Mouse (Mus musculus) embryonic facial prominence, embryonic 13.5 days (tissue): ENCODE measurements around the gene Aasdh. TPM values are rescaled to one million over a fixed set of nuclear protein-coding genes. Genes with fewer than 3 reads are reported as not detected.

Source experiments
- ATAC-seq: fragments of 200-750 bp; cut with Nextera tagmentation; 2 replicates; pipeline ENCODE4 v1.8.0; 2017; ENCODE audit warnings: low read depth; ENCODE audit not compliant: insufficient number of reproducible peaks, insufficient read depth, low FRiP score, low TSS enrichment
- H3K27ac ChIP-seq: fragments of 300-500 bp; sonication (generic); 2 replicates; pipeline ENCODE4 v1.5.1; 2015; ENCODE audit warnings: moderate library complexity, mild to moderate bottlenecking, inconsistent platforms
- H3K27me3 ChIP-seq: fragments of 300-500 bp; sonication (generic); 2 replicates; pipeline ENCODE4 v1.6.1; 2015; ENCODE audit warnings: mild to moderate bottlenecking, inconsistent platforms
- H3K36me3 ChIP-seq: fragments of 300-500 bp; sonication (generic); 2 replicates; pipeline ENCODE4 v1.6.1; 2015; ENCODE audit warnings: mild to moderate bottlenecking, inconsistent platforms
- H3K4me1 ChIP-seq: fragments of 300-500 bp; sonication (generic); 2 replicates; pipeline ENCODE4 v1.6.1; 2015; ENCODE audit warnings: inconsistent platforms
- H3K4me2 ChIP-seq: fragments of 300-500 bp; sonication (generic); 2 replicates; pipeline ENCODE4 v1.6.1; 2015; ENCODE audit warnings: moderate library complexity, mild to moderate bottlenecking, inconsistent platforms
- H3K4me3 ChIP-seq: fragments of 300-500 bp; sonication (generic); 2 replicates; pipeline ENCODE4 v1.5.1; 2015; ENCODE audit warnings: mild to moderate bottlenecking, inconsistent platforms
- H3K9ac ChIP-seq: fragments of 300-500 bp; sonication (generic); 2 replicates; pipeline ENCODE4 v1.6.1; 2015; ENCODE audit warnings: mild to moderate bottlenecking, inconsistent platforms
- H3K9me3 ChIP-seq: fragments of 300-500 bp; sonication (generic); 2 replicates; pipeline ENCODE4 v1.6.1; 2016; ENCODE audit warnings: inconsistent platforms
- WGBS: fragments of 180-500 bp; shearing (Covaris S2); methylation state at CpG from one replicate; pipeline ENCODE4 v1.1.7; 2015; ENCODE audit warnings: mixed read lengths; 5-methylcytosine and 5-hydroxymethylcytosine counted together
- polyA plus RNA-seq: library from polyadenylated mRNA; unstranded; fragments of >200 nt; fragmentation: Nextera tagmentation; extraction: Ambion mirVana; gene quantifications from 2 replicates; pipeline ENCODE4 v1.2.1, GENCODE M21; 2015

The Aasdh gene
- polyA plus RNA-seq, 1 experiment from 2014 or later = 21.4 TPM

DNA sequence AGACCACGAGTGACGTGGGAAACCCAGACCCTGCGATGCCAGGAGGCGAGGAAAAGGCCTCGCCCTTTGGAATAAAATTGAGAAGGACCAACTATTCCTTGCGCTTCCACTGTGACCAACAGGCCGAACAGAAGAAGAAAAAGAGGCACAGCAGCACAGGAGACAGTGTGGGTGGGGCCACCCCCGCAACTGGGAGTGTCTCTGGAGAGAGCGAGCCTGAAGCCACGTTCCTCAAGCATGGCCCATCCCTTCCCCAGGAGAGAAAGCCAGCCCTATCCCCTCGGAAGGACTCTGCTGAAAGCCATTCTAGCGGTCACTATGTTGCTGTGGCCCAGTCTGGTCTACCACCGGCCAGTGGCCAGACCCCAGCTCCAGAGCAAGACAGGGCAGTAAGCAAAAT is 46.9 kb downstream of the Aasdh start:
- ATAC-seq = 0 out of 2 replicates have a peak, but pooled peaks have one; percentile 28

GRCm38 (mm10) chr5:76857103-76858015 is 48.0 kb downstream of the Aasdh start:
- ATAC-seq = no peak
- H3K4me1 ChIP-seq = peaks cover 17% of the 10 kb centered on the region
- H3K36me3 ChIP-seq = peaks cover 14% of the 10 kb centered on the region
- H3K4me3 ChIP-seq = peak overlapping the region; percentile 44
- peak overlapping the region; percentile 63 for H3K9ac ChIP-seq
- no peak overlapping the region for H3K27ac ChIP-seq
- H3K27me3 ChIP-seq = peaks cover 42% of the 10 kb centered on the region
- no peaks in the 10 kb centered on the region for H3K9me3 ChIP-seq
- 16% methylated on average over 62 of the region's 62 CpGs for WGBS
- peak overlapping the region; percentile 79 for H3K4me2 ChIP-seq

More for the DNA sequence above, 46.9 kb downstream of the Aasdh start:
- H3K27me3 ChIP-seq = peaks cover 42% of the 10 kb centered on the region
- no peaks in the 10 kb centered on the region for H3K9me3 ChIP-seq
- H3K4me3 ChIP-seq = 0 out of 2 replicates have a peak overlapping the region, but pooled peaks have one; percentile 44
- H3K4me1 ChIP-seq = peaks cover 17% of the 10 kb centered on the region
- 0 out of 2 replicates have a peak overlapping the region, but pooled peaks have one; percentile 63 for H3K9ac ChIP-seq
- WGBS = 73% methylated on average over 13 of the region's 13 CpGs
- H3K4me2 ChIP-seq = no peak overlapping the region; the same call in 1 of the 2 replicates
- H3K27ac ChIP-seq = no peak overlapping the region
- peaks cover 11% of the 10 kb centered on the region for H3K36me3 ChIP-seq

GRCm38 (mm10) chr5:76855829-76856600 is 49.3 kb downstream of the Aasdh start:
- Histone ChIP-seq H3K4me2 (peak overlapping the region; percentile 79), H3K4me3 (peak overlapping the region; percentile 44), H3K36me3 (peaks cover 16% of the 10 kb centered on the region), H3K27ac (no peak overlapping the region), H3K4me1 (peaks cover 17% of the 10 kb centered on the region), H3K9me3 (no peaks in the 10 kb centered on the region), H3K27me3 (peaks cover 42% of the 10 kb centered on the region), H3K9ac (peak overlapping the region; percentile 63; the same call in 1 of the 2 replicates)
- 31% methylated on average over 25 of the region's 25 CpGs for WGBS
- no peak for ATAC-seq

GRCm38 (mm10) chr5:76853549-76853948 is 51.8 kb downstream of the Aasdh start:
- no peak overlapping the region for H3K27ac ChIP-seq
- H3K9me3 ChIP-seq = no peaks in the 10 kb centered on the region
- H3K4me2 ChIP-seq = no peak overlapping the region
- H3K4me1 ChIP-seq = peaks cover 11% of the 10 kb centered on the region
- H3K36me3 ChIP-seq = peaks cover 13% of the 10 kb centered on the region
- no peak overlapping the region for H3K4me3 ChIP-seq
- peaks cover 38% of the 10 kb centered on the region for H3K27me3 ChIP-seq
- WGBS = 13% methylated on average over 10 of the region's 10 CpGs
- peak; percentile 59; the same call in 1 of the 2 replicates for ATAC-seq
- H3K9ac ChIP-seq = no peak overlapping the region

DNA sequence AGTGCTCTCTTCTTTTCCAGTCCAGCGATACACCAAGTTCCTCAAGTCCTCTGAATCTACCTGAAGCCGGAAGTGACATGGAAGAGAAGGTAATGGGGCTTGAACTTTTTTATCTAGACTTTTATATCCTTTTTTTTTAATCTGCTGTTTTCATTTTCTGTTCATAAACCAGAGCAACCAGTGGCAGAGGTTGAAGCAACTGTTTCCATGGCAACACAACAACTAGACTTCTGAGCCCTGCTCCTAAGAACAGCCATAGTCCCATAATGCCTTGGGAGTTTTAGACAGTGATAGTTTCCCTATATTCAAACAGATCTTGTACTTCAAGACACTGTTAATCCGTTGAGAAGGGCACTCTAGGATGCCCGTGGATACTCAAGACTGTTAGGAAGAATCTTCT is 54.0 kb downstream of the Aasdh start:
- Histone ChIP-seq H3K4me3 (no peak overlapping the region), H3K9me3 (no peaks in the 10 kb centered on the region), H3K36me3 (peaks cover 5% of the 10 kb centered on the region; the same call in 1 of the 2 replicates), H3K4me2 (no peak overlapping the region), H3K9ac (no peak overlapping the region), H3K4me1 (peaks cover 4% of the 10 kb centered on the region), H3K27ac (no peak overlapping the region), H3K27me3 (peaks cover 15% of the 10 kb centered on the region)
- 83% methylated on average over 4 of the region's 4 CpGs for WGBS
- ATAC-seq = no peak

DNA sequence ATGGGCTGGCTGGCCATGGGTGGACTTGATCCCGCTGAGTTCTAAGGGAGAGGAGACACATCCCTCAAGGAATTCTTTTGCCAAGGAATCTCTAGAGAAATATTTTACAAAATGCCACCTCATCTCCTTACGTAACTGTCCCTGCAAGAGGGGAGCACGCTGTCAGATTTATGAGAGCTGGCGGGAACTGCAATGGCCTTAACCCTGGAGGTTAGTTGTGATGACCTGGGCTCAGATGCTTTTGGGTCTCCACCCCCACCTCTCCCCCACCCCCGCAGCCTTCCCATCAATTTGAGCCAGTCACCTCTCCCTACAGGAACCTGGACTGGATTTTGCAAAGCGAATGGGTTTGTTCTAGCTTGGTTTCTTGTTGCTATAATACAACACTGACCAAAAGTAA is 58.2 kb downstream of the Aasdh start:
- Histone ChIP-seq H3K27ac (no peak overlapping the region), H3K27me3 (no peaks in the 10 kb centered on the region), H3K4me2 (no peak overlapping the region), H3K4me1 (no peaks in the 10 kb centered on the region), H3K9ac (no peak overlapping the region), H3K36me3 (no peaks in the 10 kb centered on the region; the same call in 1 of the 2 replicates), H3K4me3 (no peak overlapping the region), H3K9me3 (no peaks in the 10 kb centered on the region)
- ATAC-seq = no peak
- whole genome bisulfite sequencing = 88% methylated on average over 6 of the region's 6 CpGs

DNA sequence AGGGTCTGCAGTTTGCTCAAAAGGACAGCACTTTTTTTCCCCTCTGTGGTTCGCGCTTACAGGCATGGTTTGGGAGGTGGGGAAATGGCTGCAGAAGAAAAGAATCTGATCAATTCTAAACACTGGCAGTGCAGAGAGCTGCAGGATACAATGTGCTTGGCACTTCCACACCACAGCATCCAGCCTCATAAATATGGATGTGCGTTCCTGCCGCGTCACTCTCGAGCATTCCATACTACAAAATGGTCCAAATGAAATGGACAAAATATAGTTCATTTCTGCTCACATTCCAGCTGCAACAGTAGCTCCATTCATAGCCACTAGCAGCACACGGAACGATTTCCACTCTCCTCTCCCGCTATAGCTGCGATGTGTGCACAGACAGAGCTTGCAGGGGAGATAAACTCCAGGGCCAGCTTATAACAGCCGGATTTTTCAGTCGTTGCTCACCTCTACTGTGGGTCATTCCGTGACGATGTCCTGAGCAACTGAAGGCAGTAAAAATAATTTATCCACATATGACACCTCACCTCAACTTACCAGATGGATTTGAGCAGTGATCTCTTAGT is 60.6 kb downstream of the Aasdh start:
- no peak for ATAC-seq
- H3K27ac ChIP-seq = peak overlapping the region; percentile 13; the same call in 1 of the 2 replicates

DNA sequence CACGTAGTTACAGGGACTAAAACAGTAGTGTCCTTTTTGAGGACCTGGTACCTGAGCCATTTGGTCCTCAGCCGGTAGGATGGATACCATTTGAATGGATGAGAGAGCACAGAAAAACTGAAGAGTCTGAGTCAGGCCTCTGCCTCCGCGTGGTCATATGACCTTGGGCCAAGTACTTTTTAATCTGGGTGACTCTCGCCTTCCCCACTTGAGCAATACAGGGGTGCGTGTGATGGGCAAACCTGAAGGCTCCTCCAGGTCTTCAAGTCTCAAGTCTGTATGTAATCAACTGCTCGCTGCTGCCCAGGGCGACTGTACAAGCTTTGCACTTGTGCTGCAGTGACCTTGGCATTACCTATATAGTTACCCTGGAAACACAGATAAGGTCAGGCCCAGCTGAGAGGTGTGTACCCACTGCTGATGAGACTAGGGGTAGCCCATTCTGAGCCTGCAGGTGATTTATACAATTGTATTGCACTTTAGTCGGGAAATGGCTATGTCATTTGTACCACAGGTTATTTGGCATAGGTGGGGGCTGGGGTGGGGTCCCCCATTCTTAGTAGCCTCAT is 61.4 kb downstream of the Aasdh start:
- Histone ChIP-seq H3K27ac (no peak overlapping the region), H3K9me3 (no peaks in the 10 kb centered on the region), H3K4me3 (no peak overlapping the region), H3K9ac (no peak overlapping the region), H3K27me3 (no peaks in the 10 kb centered on the region), H3K4me2 (no peak overlapping the region), H3K36me3 (no peaks in the 10 kb centered on the region; the same call in 1 of the 2 replicates), H3K4me1 (no peaks in the 10 kb centered on the region)
- WGBS = 81% methylated on average over 9 of the region's 9 CpGs
- ATAC-seq = no peak

More for the DNA sequence above, 60.6 kb downstream of the Aasdh start:
- Histone ChIP-seq H3K9me3 (no peaks in the 10 kb centered on the region), H3K27me3 (no peaks in the 10 kb centered on the region), H3K4me1 (no peaks in the 10 kb centered on the region), H3K9ac (no peak overlapping the region), H3K4me3 (no peak overlapping the region), H3K4me2 (no peak overlapping the region), H3K36me3 (no peaks in the 10 kb centered on the region; the same call in 1 of the 2 replicates)
- 83% methylated on average over 14 of the region's 14 CpGs for WGBS

DNA sequence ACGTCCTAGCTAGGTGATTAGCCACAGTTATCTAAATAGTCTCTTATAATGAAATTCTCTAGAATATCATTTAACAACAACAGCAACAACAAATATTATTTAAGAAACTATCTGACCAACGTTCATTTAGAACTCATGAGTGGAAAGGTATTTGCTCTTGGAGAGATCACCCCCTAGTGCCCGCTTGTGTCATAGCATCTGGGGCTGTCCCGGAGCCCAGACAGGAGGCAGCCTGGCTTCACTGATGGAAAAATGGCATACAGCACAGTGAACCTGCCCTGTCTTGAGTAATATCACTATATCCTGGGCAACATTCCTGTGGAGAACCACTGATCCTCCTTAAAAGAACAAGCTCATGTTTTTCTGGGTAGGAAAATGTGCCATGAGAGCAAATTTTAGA is 61.9 kb downstream of the Aasdh start:
- no peaks in the 10 kb centered on the region for H3K4me1 ChIP-seq
- 21% methylated on average over 4 of the region's 4 CpGs for WGBS
- no peak overlapping the region for H3K9ac ChIP-seq
- H3K9me3 ChIP-seq = no peaks in the 10 kb centered on the region
- ATAC-seq = no peak
- no peak overlapping the region for H3K27ac ChIP-seq
- H3K4me2 ChIP-seq = no peak overlapping the region
- H3K36me3 ChIP-seq = no peaks in the 10 kb centered on the region
- no peaks in the 10 kb centered on the region for H3K27me3 ChIP-seq
- H3K4me3 ChIP-seq = no peak overlapping the region

DNA sequence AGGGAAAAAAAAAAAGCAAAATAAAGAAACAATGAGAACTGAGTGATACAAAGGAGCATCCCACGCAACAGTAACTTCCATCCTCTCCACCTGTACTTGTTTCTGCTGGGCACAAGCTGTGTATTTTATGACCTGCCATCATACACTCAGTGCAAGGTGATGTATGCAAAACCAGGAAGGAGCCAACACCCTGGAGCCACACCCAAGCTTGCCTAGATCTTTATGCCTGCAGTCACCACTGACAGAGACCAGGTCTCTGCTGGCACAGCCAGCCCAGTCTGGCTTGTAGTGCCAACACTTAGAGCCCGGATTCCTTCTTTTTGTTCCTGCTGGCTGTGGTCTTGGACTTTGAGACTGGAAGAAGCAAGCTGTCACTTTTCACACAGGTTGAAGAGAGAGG is 63.5 kb downstream of the Aasdh start:
- ATAC-seq = no peak
- no peaks in the 10 kb centered on the region for H3K27me3 ChIP-seq

GRCm38 (mm10) chr5:76839786-76840185 is 65.5 kb downstream of the Aasdh start:
- ATAC-seq = no peak
- no peak overlapping the region for H3K9ac ChIP-seq
- no peaks in the 10 kb centered on the region for H3K27me3 ChIP-seq
- no peak overlapping the region for H3K4me3 ChIP-seq
- H3K9me3 ChIP-seq = no peaks in the 10 kb centered on the region
- no peak overlapping the region for H3K4me2 ChIP-seq
- H3K36me3 ChIP-seq = no peaks in the 10 kb centered on the region
- no peaks in the 10 kb centered on the region for H3K4me1 ChIP-seq
- no peak overlapping the region for H3K27ac ChIP-seq
- 83% methylated on average over 6 of the region's 6 CpGs for WGBS

More for the DNA sequence above, 63.5 kb downstream of the Aasdh start:
- WGBS = 89% methylated on average over 2 of the region's 2 CpGs
- Histone ChIP-seq H3K36me3 (no peaks in the 10 kb centered on the region), H3K9ac (no peak overlapping the region), H3K4me2 (no peak overlapping the region), H3K4me1 (no peaks in the 10 kb centered on the region), H3K27ac (no peak overlapping the region), H3K9me3 (no peaks in the 10 kb centered on the region), H3K4me3 (no peak overlapping the region)
